Mouse (Mus musculus) spleen, adult 2 months (tissue): ENCODE data around the gene Trmt112. TPM values are rescaled to one million over a fixed set of nuclear protein-coding genes. Genes with fewer than 3 reads are reported as not detected.

ENCODE experiments used
- DNase-seq, 2 experiments: peaks; one replicate each; pipeline versions ENCODE4 v3.0.0 to v3.0.0-alpha.2; 2012 to 2021; ENCODE audit warnings: low spot score in 2 of 2, low read depth in 1 of 2
- H3K27ac ChIP-seq: fragments of 200-500 bp; 2 replicates; pipeline ENCODE4 v1.5.1; 2012; ENCODE audit warnings: low read length, inconsistent platforms; ENCODE audit not compliant: insufficient read depth
- H3K27me3 ChIP-seq: fragments of 200-500 bp; 2 replicates; pipeline ENCODE4 v1.6.1; 2012; ENCODE audit warnings: mild to moderate bottlenecking, moderate library complexity, low read length, inconsistent platforms; ENCODE audit not compliant: control insufficient read depth, insufficient read depth
- H3K36me3 ChIP-seq: fragments of 200-500 bp; 2 replicates; pipeline ENCODE4 v1.6.1; 2012; ENCODE audit warnings: mild to moderate bottlenecking, low read length, inconsistent platforms; ENCODE audit not compliant: control insufficient read depth, insufficient read depth
- H3K4me1 ChIP-seq: fragments of 200-500 bp; 2 replicates; pipeline ENCODE4 v1.6.1; 2011; ENCODE audit warnings: inconsistent platforms; ENCODE audit not compliant: control insufficient read depth, insufficient read depth, insufficient read length
- H3K4me3 ChIP-seq: fragments of 200-500 bp; 2 replicates; pipeline ENCODE4 v1.5.1; 2011; ENCODE audit warnings: mild to moderate bottlenecking, inconsistent platforms; ENCODE audit not compliant: insufficient read depth, insufficient read length; ENCODE audit errors: extremely low read depth
- CTCF ChIP-seq: fragments of 200-500 bp; IDR thresholded peaks from 2 replicates; pipeline ENCODE4 v1.5.1; 2011; ENCODE audit warnings: mild to moderate bottlenecking, inconsistent platforms; ENCODE audit not compliant: insufficient read depth, insufficient read length, insufficient replicate concordance; ENCODE audit errors: extremely low read depth
- POLR2A ChIP-seq: fragments of 200-500 bp; IDR thresholded peaks from 2 replicates; pipeline ENCODE4 v1.6.1; 2011; ENCODE audit warnings: low read depth, low read length, inconsistent platforms
- WGBS: fragments of 180-500 bp; shearing (Covaris S2); methylation state at CpG from one replicate; pipeline ENCODE4 v1.1.7; 2018; 5-methylcytosine and 5-hydroxymethylcytosine counted together
- polyA plus RNA-seq: library from polyadenylated mRNA; depleted of rRNA; stranded (reverse); fragments of >200 nt; gene quantifications from 2 replicates; pipeline ENCODE4 v1.2.3, GENCODE M21; 2012

Gene Trmt112
- polyA plus RNA-seq, 1 experiment = 135 TPM

DNA sequence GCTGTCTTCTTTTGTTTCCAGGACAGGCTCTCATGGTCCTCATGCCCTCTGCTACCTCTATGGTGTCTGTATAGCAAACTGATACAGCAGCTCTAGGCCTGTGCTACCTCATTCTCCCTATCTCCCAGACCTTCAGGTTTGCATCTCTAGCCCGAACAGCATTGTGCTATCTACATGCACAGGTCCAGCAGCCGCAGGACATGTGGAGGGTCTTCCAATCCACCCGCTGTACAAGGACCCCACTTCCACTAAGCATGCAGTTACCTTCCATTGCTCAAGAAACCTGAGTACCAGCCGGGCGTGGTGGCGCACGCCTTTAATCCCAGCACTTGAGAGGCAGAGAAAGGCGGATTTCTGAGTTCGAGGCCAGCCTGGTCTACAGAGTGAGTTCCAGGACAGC is 5.0 kb downstream of the Trmt112 start:
- peaks cover 5% of the 10 kb centered on the region; the same call in 1 of the 2 replicates for H3K4me1 ChIP-seq
- no peak overlapping the region for H3K27ac ChIP-seq
- H3K4me3 ChIP-seq = no peak overlapping the region
- no peak for DNase-seq
- no peak for TF ChIP-seq CTCF
- TF ChIP-seq POLR2A = no peak
- H3K36me3 ChIP-seq = peaks cover 20% of the 10 kb centered on the region
- H3K27me3 ChIP-seq = no peaks in the 10 kb centered on the region
- 91% methylated on average over 9 of the region's 9 CpGs for WGBS

DNA sequence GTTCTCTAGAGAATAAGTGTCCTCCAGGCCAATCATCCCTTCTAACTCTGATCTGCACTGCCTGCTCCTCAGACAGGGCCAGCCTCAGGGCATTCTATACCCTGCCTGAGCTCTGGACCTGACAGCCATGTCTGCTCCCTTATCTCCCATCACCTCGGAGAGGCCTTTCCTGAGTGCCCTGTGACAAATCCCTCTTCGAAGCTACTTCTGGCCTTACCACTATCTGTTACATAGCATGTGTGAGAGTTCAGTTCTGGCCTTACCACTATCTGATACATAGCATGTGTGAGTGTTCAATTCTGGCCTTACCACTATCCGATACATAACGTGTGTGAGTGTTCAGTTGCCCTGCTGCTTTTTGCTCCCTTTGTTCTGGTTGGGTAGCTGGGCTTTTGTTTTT is 5.8 kb downstream of the Trmt112 start:
- Histone ChIP-seq H3K36me3 (peaks cover 20% of the 10 kb centered on the region), H3K4me3 (no peak overlapping the region), H3K27me3 (no peaks in the 10 kb centered on the region), H3K4me1 (peaks cover 5% of the 10 kb centered on the region; the same call in 1 of the 2 replicates), H3K27ac (no peak overlapping the region)
- TF ChIP-seq CTCF (no peak), POLR2A (no peak)
- WGBS = 79% methylated on average over 4 of the region's 4 CpGs
- no peak for DNase-seq

DNA sequence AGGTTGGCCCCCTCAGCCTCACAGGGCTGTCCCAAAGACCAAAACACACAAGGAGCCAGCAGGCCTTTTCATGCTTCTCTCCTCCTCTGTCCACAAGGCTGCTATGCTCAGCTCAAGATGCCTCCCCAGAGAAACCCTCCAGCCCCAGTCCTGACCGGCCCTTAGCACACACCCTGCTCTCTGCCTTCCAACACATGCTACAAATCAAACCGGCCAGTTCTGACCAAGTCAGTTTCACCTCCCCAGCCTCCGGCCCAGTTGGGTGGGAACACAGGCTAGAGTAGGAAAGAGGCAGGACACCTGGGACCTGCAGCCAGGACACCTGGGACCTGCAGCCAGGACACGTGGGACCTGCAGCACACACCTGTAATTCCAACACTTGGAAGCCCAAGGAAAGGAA is 7.0 kb downstream of the Trmt112 start:
- no peak for DNase-seq
- Histone ChIP-seq H3K27me3 (no peaks in the 10 kb centered on the region), H3K4me3 (no peak overlapping the region), H3K36me3 (peaks cover 16% of the 10 kb centered on the region), H3K27ac (no peak overlapping the region), H3K4me1 (no peaks in the 10 kb centered on the region; the same call in 1 of the 2 replicates)
- WGBS = 91% methylated on average over 4 of the region's 4 CpGs
- no peak for TF ChIP-seq POLR2A
- no peak for TF ChIP-seq CTCF

DNA sequence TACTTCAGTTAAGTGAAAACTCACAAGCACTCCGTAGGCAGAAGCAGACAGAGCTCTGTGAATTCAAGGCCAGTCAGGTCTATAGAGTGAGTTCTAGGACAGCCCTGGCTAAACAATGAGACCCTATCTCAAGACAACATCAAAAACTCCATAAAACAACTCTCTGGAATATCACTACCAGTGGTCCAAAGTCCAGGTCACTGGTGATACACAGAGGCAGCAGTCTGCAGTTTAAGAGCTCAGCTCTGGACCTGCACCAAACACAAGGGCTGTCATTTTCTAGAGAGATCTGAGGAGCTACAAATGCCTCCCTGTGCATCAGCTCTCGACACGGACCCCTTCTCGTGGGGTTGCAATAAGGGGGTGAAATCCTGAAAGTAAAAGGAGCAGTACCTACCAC is 8.8 kb downstream of the Trmt112 start:
- no peak overlapping the region for H3K4me3 ChIP-seq
- H3K36me3 ChIP-seq = peaks cover 6% of the 10 kb centered on the region
- no peaks in the 10 kb centered on the region for H3K27me3 ChIP-seq
- DNase-seq = no peak
- no peak overlapping the region for H3K27ac ChIP-seq
- H3K4me1 ChIP-seq = peaks cover 3% of the 10 kb centered on the region; the same call in 1 of the 2 replicates
- 96% methylated on average over 4 of the region's 4 CpGs for WGBS
- TF ChIP-seq CTCF = no peak

DNA sequence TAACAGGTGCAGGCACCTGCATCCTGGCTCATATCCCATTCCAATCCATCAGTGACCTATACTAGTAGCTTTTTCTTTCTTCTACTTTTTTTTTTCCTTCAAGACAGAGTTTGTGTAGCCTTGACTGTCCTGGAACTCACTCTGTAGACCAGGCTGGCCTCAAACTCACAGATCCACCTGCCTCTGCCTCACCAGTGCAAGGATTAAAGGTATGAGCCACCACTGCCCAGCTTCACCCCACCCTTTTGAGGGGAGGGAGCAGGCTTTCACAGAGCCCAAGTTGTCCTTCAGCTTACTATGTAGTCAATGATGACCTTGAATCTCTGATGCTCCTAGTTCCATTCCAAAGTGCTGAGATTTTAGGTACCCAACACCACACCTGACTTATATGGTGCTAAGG is 9.9 kb downstream of the Trmt112 start:
- Histone ChIP-seq H3K27me3 (no peaks in the 10 kb centered on the region), H3K36me3 (peaks cover 3% of the 10 kb centered on the region), H3K27ac (no peak overlapping the region), H3K4me3 (no peak overlapping the region), H3K4me1 (peaks cover 3% of the 10 kb centered on the region; the same call in 1 of the 2 replicates)
- DNase-seq = no peak
- TF ChIP-seq CTCF (no peak), POLR2A (no peak)

DNA sequence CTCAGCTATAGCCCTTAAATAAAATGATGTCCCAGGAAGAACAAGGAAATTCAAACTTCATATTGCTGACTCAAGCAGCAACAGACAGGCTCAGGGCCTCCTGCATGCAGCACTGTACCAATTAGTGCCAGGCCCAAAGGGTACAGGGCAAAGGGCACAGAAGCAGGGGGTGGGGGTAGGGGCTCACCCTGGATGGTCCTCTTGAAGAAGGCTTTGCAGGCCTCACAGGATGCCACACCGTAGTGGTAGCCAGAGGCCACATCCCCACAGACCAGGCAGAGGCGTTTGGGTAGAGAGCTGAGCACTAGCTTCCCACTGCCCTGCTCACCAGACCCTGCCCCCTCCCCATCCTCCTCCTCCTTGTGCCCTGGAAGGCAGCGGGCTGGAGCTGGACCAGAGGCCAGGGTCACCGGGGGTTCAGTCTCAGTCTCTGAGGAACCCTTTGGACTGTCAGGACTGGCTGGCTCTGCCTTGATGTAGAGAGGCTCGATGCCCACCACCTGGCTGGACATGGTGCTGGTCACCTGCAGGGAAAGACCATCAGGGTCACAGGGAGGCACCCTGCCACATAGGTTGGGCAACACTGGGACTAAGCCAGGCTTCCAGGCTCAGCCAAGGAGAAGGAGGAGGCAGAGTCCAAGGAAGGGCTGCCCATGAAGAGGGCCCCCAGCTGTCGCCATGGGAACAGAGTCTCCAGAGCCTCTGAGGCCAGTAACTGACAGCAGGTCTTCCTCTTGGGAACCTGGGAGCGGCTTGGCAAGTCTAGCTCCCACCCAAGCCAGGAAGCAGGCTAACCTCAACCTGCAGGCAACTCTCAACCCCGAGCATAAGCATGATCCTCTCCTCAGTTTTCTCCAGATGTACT is 10.6 kb downstream of the Trmt112 start:
- Histone ChIP-seq H3K36me3 (peaks cover 3% of the 10 kb centered on the region), H3K27me3 (no peaks in the 10 kb centered on the region), H3K4me1 (peaks cover 9% of the 10 kb centered on the region; the same call in 1 of the 2 replicates), H3K27ac (no peak overlapping the region), H3K4me3 (peak overlapping the region; percentile 78)
- DNase-seq = no peak
- WGBS = 67% methylated on average over 8 of the region's 8 CpGs
- TF ChIP-seq CTCF (no peak), POLR2A (no peak)

GRCm38 (mm10) chr19:6920741-6921636 is 11.5 kb downstream of the Trmt112 start:
- peaks cover 12% of the 10 kb centered on the region for H3K4me1 ChIP-seq
- TF ChIP-seq POLR2A (no peak), CTCF (no peak)

More at GRCm38 (mm10) chr19:6920741-6921636, 11.5 kb downstream of the Trmt112 start:
- peak overlapping the region; percentile 78 for H3K4me3 ChIP-seq
- H3K27ac ChIP-seq = peak overlapping the region; percentile 78
- DNase-seq = peak; percentile 30 to 66
- WGBS = 2% methylated on average over 42 of the region's 48 CpGs
- peaks cover 5% of the 10 kb centered on the region for H3K27me3 ChIP-seq
- peaks cover 3% of the 10 kb centered on the region for H3K36me3 ChIP-seq
